Mouse (Mus musculus) urinary bladder, postnatal 36 days (tissue): ENCODE data around the gene Pgs1.

Source experiments
- DNase-seq, 2 experiments: peaks; one replicate each; pipeline ENCODE4 v3.0.0; 2022; ENCODE audit warnings: low spot score in 2 of 2, mixed read lengths in 1 of 2

Gene Pgs1

DNA sequence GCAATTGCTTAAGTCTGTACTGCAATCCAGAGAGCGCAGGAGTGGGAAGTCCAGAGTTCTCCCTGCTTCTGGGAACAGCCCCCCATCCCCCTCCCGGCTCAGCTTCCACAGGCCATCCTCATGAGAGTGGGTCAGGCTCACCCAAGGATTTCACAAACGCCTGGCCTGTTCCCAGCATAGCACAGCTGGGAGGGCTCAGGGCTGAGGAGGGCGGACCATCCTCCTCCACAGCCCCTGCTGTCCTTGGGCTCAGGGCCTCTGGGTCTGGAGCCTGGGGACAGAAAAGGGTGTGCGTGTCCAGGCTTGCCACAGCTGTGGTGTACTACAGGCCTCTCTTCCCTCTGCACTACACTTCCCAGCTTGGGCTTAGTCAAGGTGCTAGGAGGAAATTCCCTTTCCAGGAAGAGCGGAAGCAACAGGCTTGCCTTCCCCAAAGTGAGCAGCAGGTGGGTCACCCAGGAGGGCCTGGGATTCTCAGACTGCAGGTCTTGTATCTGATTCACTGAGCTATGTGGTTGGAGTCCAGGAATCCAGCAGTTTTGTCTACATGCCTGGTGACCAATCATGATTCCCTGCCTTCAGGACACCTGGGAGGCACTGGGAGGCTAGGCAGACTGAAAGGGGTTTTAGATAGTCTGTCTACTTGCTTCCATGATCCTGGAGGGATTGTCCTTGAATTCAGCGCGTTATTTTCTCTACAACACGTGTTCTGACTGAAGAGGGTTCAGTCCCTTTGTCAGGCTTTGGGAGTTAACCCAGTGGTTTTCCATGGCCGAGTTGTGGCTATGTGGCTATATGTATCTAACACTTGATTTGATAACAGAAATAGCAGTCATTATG lies 23.6 kb upstream of the Pgs1 start:
- DNase-seq = peak; percentile 79 to 90

DNA sequence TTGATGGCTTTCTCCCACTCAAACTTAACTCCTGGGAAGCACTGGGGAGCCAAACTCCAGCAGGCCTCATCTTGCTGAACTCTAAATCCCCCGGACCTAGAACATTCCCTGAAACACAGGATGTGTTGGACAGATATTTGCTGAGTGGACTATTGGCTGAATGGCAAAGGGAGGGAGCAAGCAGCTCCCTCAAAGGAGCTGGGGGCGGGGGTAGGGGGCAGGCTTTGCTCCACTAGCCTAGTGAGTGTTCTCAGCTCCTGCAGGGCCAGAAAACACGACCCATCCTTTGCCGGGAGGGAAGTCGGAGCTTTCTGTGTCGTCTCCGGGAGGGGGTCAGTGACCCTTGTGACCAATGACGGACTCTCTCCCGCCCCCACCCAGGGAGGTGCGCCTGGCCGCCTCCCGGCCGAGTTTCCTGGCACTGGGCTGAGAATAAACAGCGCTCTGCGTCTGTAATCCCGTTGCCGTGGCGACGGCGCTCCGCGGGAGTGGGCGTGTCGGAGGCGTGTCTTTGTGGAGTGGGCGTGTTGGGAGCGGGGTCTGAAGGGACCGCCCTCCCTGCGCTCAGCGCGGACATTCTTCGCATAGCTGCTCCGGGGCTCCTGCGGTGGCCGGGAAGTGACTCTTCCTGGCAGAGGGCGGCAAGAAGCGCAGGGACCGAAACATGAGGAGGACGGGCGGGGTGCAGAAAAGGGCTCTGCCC lies 22.9 kb upstream of the Pgs1 start:
- peak; percentile 99 for DNase-seq

DNA sequence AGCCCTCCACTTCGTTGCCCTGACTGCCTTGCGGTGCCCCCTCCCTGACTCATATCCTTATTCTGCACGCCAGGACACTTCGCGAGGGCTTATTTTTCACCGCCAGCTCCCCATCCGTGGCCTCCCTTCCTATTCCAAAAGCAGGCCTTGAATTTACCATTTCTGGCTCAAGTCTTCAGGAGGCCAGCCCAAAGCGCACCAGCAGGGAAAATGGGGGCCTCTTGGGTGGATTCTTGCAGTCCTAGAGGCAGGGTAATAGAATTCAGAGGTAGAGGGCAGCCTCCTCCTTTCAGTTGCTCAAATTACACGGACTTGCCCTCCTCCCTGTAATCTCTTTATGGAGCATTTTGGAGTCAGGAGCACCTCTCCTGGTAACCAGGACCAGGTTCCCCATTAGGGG lies 22.2 kb upstream of the Pgs1 start:
- DNase-seq = no peak

DNA sequence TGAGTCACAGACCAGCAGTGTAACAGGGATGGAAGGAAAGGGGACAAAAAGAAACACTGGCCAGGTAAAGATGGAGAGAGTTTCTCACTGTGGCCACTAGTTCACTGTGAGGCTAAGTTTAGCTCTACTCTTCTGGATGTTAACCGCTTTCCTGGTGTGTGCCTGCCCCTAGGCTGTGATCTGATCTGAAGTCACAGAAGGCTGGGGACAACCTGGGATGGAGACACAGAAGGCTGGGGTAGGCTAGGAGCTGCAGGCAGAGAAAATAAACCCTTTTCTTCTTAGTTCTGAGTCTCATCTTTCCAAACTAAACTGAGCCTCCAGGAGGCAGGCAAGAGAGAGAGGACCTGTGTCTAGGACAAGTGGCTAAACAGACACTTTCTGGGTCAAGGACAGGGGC lies 21.8 kb upstream of the Pgs1 start:
- DNase-seq = no peak

DNA sequence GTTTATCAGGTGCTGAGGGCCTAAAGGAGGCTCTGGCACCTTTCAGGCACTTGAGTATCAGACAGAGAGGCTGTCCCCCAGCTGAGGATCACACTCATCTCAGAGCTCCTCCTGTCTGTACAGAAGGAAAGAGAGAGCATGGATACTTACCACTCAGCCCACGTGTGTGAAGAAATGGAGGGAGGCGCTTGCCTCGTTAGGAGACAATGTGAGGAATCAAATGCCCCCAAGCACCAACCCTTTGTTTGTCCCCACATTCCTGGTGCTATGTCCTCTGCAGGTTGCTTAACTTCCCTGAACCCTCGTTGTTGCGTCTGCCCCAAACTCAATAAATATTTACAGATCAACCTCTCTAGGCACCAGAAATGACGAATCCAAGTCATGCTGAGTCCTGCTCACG lies 21.0 kb upstream of the Pgs1 start:
- no peak for DNase-seq

DNA sequence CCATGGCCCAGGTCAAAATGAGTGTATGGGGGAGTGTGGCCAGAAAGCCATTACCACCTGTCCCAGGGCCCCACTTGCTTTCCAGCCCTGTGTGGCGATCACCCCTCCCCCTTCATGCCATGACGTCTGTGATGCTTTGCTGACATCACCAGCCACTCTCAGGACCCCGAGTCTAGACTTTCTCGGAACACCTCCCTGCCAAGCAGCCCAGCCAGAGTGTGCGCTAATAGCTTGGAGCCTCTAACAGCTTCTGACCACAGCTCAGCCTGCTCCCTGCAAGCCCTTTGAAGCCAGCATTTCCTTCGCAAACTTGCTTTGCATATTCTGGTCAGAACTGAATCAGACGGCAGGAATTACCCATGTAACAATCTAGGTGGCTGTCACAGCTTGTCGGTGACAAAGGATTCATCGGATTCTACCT lies 20.5 kb upstream of the Pgs1 start:
- DNase-seq = no peak

DNA sequence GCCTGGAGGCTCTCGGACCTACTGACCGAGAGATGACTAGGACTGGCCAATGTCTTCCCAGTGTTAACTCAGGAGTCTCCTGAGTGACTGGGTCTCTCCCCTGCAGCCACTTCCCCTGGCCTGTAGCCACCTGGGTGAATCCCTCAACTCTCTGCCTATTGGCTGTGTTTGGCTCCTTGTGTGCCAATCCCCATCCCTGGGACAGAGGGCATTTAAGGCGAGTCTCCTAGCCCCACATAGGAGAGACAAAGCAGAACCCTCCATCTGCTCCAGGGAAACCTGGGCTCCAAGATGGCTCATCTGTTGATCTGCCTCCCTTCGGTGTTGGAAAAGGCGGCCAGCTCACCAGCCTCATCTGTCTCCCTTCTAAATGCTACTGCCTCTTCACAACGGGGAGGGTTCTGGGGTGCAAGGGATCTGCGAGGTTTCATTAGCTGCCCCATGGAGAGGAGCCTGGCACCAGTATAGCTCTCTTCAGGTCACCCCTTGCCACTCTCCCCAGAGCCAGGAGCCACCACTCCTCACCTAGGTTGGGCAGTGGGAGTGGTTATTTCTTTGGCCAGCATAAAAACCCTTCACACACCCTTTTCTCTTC lies 19.5 kb upstream of the Pgs1 start:
- DNase-seq = no peak

DNA sequence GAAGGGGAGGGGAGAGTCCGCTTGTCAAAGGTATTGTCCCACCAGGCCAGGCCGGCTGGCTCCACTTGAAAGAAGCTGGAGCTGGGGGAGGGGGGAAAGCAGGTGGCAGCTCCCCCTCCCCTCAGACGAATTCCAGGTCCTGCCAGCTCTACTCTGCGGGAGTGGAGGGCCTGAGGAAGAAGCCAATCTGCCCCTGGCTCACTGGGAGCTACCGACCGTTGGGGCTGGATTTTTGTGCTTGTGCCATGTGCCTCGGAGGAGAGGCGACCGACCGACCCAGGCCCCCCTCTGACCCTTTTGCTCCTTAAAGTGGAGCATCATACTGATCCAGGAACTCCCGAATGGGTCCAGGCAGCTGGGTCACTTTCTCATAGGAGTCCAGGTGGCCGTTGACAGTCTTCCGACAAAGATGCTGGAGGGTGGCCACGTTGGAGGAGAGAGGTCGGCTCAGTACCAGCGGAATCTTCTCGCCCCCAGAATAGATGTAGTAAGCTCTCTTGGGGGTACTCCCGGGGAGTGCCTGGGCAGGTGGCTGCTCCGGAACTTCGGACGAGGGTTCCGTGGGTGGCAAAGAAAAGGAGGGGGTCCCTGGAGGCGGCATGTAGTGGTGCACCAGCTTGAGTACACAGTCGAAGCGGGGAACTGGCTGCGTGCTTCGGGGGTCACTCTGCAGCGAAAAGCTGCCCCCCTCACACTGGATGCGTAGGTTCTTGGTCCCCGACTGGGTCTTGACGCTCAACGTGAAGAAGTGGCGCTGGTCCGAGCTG lies 18.7 kb upstream of the Pgs1 start:
- DNase-seq = no peak

DNA sequence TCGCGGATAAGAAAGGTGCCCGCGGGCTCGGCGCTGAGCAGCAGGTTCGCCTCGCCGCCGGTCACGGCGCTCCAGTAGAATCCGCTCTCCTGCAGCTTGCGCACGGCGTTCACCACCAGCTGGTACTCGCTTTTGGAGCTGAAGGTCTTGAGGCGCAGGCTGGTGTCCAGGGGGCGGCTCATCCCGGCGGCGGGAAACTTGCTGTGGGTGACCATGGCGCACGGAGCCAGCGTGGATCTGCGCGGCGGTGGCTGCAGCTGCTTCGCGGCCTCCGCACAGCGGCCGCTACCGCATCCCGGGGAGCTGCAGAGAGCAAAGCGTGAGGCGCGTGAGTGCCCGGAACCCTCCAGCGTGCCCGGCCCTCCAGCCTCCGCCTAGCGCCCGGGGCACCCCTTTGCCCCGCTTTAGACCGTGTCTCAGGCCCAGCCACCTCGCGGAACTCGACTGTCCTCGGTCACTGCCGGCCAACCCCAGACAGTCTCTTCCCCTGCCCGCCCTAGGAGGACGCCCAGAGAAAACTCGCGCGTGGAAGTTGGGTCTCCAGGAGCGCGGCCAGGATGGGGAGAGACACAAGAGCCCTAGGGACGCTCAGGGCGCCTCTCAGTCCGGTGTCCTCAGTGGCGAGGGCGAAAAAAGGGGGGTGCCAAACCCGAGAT lies 17.9 kb upstream of the Pgs1 start:
- no peak for DNase-seq

DNA sequence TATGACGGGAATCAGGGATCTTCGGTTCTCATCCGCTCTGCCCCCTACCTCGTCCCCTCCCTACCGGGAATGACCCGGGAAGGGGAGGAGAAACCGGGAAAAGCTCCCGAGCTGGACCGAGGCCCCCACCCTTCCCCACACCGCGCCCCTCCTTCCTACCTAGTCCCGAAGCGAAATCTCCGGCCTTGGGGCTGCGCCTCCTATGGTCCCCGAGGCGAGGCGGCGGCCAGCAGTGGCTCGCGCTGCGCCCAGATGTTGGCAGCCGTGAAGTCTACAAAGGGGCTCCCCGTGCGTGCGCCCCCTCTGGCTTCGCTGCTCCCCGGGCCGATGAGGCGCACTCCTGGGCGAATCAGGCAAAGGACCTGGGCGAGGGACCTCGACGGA lies 17.4 kb upstream of the Pgs1 start:
- no peak for DNase-seq

DNA sequence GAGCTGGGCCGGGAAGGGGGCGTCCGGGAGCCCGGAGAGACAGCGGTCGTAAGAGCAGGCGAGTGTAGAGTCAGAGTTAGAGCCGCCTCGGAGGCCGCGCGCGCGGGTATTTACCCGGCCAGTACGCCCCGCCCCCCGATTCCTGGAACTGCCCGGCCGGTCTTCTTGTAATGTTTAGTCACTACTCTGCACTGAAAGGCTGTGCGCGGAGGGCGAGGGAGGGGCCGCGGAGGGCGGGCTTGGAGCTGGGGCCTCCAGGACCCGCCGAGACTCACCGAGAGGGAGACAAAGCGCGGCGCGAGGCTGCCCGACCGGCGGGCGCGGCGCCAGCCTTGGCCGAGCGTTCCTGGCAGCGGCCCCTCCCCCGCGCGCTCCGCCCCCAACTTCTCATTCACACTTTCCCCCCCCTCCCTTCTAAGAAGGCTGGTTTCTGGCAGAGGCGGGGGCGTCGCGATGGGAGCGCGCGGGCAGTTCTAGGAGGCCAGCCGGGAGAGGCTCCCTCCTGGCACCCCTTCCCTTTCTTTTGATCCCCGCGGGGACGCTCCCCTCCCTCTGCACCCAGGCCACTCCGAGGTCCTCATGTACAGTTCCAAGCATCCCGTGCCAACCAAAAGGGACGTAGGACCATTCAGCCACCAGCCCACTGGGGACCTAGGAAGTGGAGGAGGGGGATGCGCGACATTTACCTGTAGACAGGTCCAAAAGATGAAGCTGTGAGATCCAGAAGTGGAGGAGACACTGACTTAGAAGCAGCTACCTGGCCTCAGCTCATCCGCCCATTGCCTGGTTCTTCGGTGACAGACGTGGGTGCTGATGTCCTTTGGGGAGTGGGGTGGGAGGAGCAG lies 16.8 kb upstream of the Pgs1 start:
- peak; percentile 94 to 98 for DNase-seq

DNA sequence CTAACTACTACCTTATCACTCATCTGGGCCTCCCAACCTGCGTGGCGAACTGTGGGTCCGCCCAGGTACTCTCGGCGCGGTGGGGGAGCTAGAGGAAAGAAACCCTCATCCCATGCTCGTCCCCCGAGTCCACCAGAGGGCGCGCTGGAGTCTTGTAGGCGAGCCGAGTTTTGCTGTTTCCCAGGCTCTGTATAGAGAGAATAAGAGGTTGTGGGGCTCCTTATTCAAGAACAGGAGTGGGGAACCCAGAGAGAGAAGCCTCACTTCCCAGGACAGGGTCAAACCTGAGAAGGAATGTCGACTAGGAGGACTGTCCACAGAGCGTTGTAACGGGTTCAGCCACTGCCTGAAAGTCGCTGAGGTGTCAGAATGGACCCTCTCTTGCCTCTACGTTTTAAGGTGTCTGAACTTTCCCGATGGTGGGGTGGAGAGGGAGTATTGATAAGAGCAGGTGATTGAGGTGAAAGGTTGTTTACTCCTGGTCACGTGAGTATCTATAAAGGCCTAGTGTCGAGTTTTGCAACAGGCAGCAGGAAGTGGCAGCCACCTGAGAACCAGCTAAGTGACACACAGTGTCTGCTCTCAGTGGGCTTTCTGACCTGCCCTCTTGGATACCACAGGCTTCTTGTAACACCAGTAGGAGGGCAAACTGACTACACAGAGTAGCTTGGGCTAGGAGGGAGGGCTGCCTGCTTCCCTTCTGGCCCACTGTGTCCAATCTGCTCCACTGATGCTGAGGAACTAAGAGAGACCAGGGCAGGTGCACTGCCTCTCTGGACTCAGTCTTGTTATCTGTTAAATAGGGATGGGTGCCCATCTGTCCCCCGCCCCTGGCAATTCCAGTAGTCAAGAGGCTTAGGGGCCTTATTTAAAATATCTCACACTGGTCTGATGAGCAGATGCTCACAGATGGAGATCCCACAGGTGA lies 15.9 kb upstream of the Pgs1 start, which contains the start of gene Socs3:
TSS of gene Socs3 (minus strand) at position 103 of the 928 bp plus-strand sequence.
- DNase-seq = peak; percentile 89 to 93

DNA sequence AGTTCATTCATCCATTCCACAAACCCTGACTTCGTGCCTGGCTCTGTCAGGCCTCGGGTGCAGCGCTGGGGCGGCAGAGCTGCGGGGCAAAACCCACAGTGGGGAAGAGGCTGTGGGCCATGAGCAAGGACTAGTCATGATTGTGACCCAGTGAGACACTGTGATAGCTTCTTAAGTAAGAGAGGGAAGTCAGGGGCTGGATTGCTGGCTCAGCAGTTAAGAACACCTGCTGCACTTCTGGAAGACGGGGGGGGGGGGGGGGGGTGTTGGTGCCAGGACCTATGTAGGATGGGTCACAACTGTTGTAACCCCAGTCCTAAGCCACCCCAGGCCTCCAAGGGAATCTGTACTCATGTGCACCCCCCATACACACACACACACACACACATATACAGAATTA lies 15.0 kb upstream of the Pgs1 start:
- no peak for DNase-seq

DNA sequence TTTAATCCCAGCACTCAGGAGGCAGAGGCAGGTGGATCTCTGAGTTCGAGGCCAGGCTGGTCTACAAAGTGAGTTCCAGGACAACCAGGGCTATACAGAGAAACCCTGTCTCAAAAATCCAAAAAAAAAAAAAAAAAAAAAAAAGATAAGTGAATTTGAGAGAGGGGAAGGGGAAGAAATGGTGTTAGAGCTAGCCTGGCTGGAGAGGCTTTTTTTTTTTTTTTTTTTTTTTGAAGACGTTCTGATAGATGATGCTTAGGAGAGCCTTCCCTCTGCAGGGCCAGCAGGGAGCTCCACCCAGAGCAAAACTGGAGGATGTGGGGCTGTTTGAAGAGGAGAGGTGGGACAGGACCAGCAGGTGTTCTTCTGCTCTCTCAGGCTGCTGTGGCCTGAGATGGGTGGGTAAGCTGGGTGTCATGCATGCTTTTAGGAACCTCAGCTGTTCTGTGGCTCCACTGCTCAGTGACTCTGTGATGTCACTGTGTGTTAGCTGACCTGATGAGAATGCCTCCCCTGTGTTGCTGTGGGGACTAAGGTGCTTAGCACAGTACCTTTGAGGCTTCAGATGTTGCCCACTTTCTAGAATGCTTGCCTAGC lies 14.3 kb upstream of the Pgs1 start:
- no peak for DNase-seq

DNA sequence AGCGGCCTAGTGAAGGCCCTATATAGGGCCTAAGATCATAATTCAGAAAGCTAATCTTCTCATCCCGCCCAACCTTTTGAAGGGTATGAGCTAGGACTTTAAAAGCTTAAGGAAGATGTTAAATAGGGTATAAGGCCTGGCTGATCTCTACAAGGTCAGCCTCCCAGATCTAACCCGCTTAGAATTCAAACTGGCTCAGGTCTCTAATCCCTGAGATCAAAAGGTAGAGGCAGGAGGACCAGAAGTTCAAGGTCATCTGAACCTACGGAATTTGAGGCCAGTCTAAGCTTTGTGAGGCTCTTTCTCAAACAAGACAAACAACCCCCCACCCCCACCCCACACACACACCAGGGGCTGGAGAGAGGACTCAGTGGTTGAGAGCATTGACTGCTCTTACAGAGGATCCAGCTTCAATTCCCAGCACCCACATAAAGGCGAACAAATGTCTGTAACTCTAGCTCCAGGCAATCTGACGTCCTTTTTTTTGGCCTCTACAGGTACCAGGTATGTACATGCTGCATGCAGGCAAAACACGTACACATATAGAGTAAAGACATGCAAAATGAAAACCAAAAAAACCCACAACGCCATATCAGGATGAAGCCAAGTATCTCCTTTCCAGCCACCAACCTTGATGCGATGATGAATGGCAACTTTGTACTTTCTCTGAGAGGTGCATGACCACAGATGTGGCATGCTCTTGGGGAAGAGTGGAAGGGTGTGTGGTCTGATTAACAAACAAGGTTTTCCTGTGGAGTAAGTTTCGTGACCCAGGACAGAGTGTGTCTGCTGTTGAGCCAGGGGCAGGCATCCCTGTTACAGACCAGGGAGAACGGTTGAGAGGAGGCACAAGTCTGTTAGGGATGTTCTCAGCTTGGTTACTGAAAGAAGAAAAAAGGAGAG lies 13.2 kb upstream of the Pgs1 start:
- no peak for DNase-seq

DNA sequence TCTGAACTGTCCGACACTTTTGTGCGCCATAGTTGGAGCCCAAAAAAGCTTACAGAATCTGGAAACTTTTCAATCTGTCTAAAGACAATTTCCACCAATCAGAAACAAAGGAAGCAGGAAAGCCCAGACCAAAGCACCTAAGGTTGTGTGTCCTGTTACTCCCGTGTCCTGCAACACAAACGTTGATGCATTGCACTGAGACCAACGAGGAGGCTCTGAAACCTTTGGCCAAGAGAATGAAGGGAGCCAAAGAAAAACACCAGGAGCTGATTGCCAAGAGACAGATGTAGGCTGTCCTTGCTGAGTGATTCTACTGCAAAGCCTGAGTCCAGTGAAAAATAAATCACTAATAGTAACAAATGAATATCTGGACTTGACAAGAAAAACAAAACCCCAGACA lies 12.5 kb upstream of the Pgs1 start:
- DNase-seq = no peak

DNA sequence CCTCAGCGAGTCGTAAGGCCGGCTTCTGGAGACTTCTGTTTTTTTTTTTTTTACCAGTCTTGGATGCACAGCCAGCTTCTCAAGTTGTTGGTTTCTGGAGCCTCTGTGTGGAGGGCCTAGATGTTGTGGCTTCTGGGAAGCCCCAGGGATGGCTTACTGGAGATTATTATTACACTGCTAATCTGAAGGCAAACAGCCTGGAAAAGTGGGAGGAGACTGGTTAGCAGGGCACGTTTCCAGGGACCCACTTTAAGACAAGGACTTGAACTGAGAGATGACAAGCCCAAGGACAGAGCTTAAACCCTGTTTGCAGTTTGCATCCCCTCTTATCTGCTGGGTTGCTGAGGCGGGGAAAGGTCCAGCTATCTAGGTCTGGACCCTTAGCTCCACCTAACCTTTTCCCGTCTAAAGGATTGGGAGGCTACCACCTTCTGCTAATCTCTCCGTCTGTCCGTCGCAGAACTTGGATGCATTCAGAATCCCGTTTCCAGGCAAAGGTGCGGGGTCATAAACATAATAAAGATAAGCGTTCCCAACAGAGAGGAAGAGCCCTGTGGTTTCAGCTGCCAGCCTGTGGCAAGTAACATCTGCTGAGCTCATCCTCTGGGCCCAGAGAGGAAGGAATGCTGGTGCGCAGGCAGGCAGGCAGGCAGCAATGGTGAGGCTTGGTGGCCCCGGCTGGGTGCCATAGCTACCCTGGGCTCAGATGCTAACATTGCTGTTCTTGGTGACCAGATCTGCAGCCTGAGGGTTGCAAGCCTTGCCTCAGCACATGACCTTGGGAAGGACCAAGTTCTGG lies 11.6 kb upstream of the Pgs1 start:
- no peak for DNase-seq
